ENCODE assay signal across 9 mouse cellular contexts in genomic region chr5:116592049-116592800, GRCm38 (mm10). TPM values are rescaled to one million over a fixed set of nuclear protein-coding genes. Genes with fewer than 3 reads are reported as not detected.
DNase-seq lines count a peak whose midpoint lies in the region; ATAC-seq lines count a peak whose summit lies in the region.
"Had no signal": no experiment of that assay in that cellular context is flagged by ENCODE, and none has a peak within 500 bp of the region (broad histone marks: within the 10 kb centered on the region; RNA-seq: fewer than 3 reads in every experiment).

No protein-coding gene starts in this region.

- H3K9me3 ChIP-seq in kidney, embryonic 16.5 days (ENCODE audit: low read length) = no peaks in the 10 kb centered on the region
- H3K9me3 ChIP-seq in embryonic facial prominence, embryonic 11.5 days (replicated peaks; ENCODE audit: control insufficient read depth, low read length) = no peaks in the 10 kb centered on the region

- ATAC-seq in kidney, embryonic 16.5 days (ENCODE audit: low FRiP score, low TSS enrichment) = no peak
- peak; percentile 24; the same call in 1 of the 2 replicates for ATAC-seq in embryonic facial prominence, embryonic 11.5 days (replicated peaks; ENCODE audit: insufficient number of reproducible peaks, low FRiP score, low TSS enrichment, low read depth)
- ATAC-seq: Patski had no signal

- peak overlapping the region; percentile 39; the same call in 1 of the 2 replicates for H3K4me2 ChIP-seq in kidney, embryonic 16.5 days (replicated peaks; ENCODE audit: low read depth, low read length)
- peak overlapping the region; percentile 30 for H3K4me2 ChIP-seq in embryonic facial prominence, embryonic 11.5 days (ENCODE audit: low read depth, low read length)

- under 1% methylated on average over 32 of the region's 32 CpGs for WGBS in kidney, embryonic 16.5 days
- under 1% methylated on average over 32 of the region's 32 CpGs for WGBS in embryonic facial prominence, embryonic 11.5 days

- peak overlapping the region; percentile 12; the same call in 1 of the 2 replicates for H3K4me3 ChIP-seq in kidney, embryonic 16.5 days (ENCODE audit: low read length)
- peak overlapping the region; percentile 16 for H3K4me3 ChIP-seq in embryonic facial prominence, embryonic 11.5 days (ENCODE audit: low read depth, low read length)

- H3K27ac ChIP-seq in kidney, embryonic 16.5 days (ENCODE audit: low read length) = no peak overlapping the region
- H3K27ac ChIP-seq in embryonic facial prominence, embryonic 11.5 days (replicated peaks; ENCODE audit: low read depth, low read length) = no peak overlapping the region

- intact Hi-C loops in left cerebral cortex, postnatal 25 days (cut with DNase I) = loop anchor here (2.0 to 5.0 kb wide), 5 partner anchors 150 to 469 kb away; no protein-coding TSS in a partner anchor
- intact Hi-C loops in heart, postnatal 25 days (cut with DNase I) = loop anchor here (5.0 kb wide), 2 partner anchors 360 to 470 kb away; no protein-coding TSS in a partner anchor

- H3K27me3 ChIP-seq in kidney, embryonic 16.5 days (ENCODE audit: insufficient read depth, low read length) = peaks cover 41% of the 10 kb centered on the region
- H3K27me3 ChIP-seq in embryonic facial prominence, embryonic 11.5 days (ENCODE audit: control insufficient read depth, insufficient read depth, low read length) = peaks cover 17% of the 10 kb centered on the region
- H3K27me3 ChIP-seq: Patski had no signal

- H3K4me1 ChIP-seq in kidney, embryonic 16.5 days (ENCODE audit: insufficient read depth, low read length) = no peaks in the 10 kb centered on the region
- no peaks in the 10 kb centered on the region for H3K4me1 ChIP-seq in embryonic facial prominence, embryonic 11.5 days (ENCODE audit: control insufficient read depth, insufficient read depth, low read length)

- DNase-seq in kidney, postnatal 36 days = no peak
- peak; percentile 44 for DNase-seq in embryonic facial prominence, embryonic 11.5 days (ENCODE audit: low spot score)
- peak; percentile 30 to 32 for DNase-seq in left cerebral cortex, postnatal 25 days (ENCODE audit: low spot score in 2 of 2)
- DNase-seq in right cerebral cortex, adult 2 months (ENCODE audit: low spot score in 2 of 2) = peak; percentile 33 to 39
- no peak for DNase-seq in spleen, postnatal 36 days (ENCODE audit: low spot score in 2 of 2)
- DNase-seq in gastrocnemius, postnatal 4 days (ENCODE audit: low spot score in 2 of 2) = no peak
- no peak for DNase-seq in heart, postnatal 25 days (ENCODE audit: low spot score)

- H3K9ac ChIP-seq in kidney, embryonic 16.5 days (replicated peaks; ENCODE audit: low read length) = no peak overlapping the region
- no peak overlapping the region for H3K9ac ChIP-seq in embryonic facial prominence, embryonic 11.5 days (replicated peaks; ENCODE audit: low read length)

- H3K36me3 ChIP-seq in kidney, embryonic 16.5 days (ENCODE audit: insufficient read depth, low read length) = no peaks in the 10 kb centered on the region
- no peaks in the 10 kb centered on the region for H3K36me3 ChIP-seq in embryonic facial prominence, embryonic 11.5 days (replicated peaks; ENCODE audit: control insufficient read depth, insufficient read depth, low read depth, low read length)

RNA-seq across cellular contexts. Expression of gene Srrm4, which starts 0.6 kb away (rescaled TPM):
- polyA plus RNA-seq in kidney, embryonic 16.5 days (2015; fragmentation: Nextera tagmentation; extraction: Ambion mirVana) = 0.40 and 0.51 TPM in 2 replicates
- polyA plus RNA-seq in embryonic facial prominence, embryonic 11.5 days (2014; fragmentation: Nextera tagmentation; extraction: Ambion mirVana) = 3.4 and 4.2 TPM in 2 replicates
- 10 to 100 TPM; 22.4 to 26.8 TPM for total RNA-seq in left cerebral cortex, postnatal 25 days (2021)
- total RNA-seq in gastrocnemius, postnatal 4 days (2021) = under 1 TPM; 0.34 to 0.70 TPM
- 1 to 10 TPM; 8.0 to 9.6 TPM for total RNA-seq in heart, postnatal 25 days (2021)

Comparison
In these comparisons a context has a peak if more than half of its experiments do, and no peak if none do; other contexts are left out.
1. DNase-seq: peak in embryonic facial prominence, embryonic 11.5 days (single experiment), left cerebral cortex, postnatal 25 days (2 of 2) and right cerebral cortex, adult 2 months (2 of 2); none in kidney, postnatal 36 days (0 of 2), spleen, postnatal 36 days (0 of 2), gastrocnemius, postnatal 4 days (0 of 2) and heart, postnatal 25 days (single experiment).
2. RNA of gene Srrm4, which starts 0.6 kb away (total RNA-seq): 22.4 to 26.8 TPM in left cerebral cortex, postnatal 25 days and 8.0 to 9.6 TPM in heart, postnatal 25 days; 0.34 to 0.70 TPM in gastrocnemius, postnatal 4 days; every median in the first group is over 4 times any median in the second.